Mouse (Mus musculus): ENCODE measurements around the gene Wdr25. TPM values are rescaled to one million over a fixed set of nuclear protein-coding genes. Genes with fewer than 3 reads are reported as not detected.

The Wdr25 gene
- total and polyA plus RNA-seq, 3 experiments = 8.3 to 12.4 (median 10.8) TPM

- in situ Hi-C loops (cut with MboI; ENCODE audit: low pct_ligation_motif_present, low pct_unique_long_range_greater_than_20kb, low sequenced_read_pairs) = no loop called here
- Histone ChIP-seq H3K4me2 (ENCODE audit: insufficient read depth, low read depth, poor library complexity, severe bottlenecking) (no peak overlapping the region), H3K36me3 (replicated peaks in 1 of 2; ENCODE audit: control insufficient read depth in 1 of 2, insufficient read depth in 1 of 2, low read length in 1 of 2) (peaks cover 82 to 96% of the 10 kb centered on the region in 2 experiments), H3K27me3 (replicated peaks) (no peaks in the 10 kb centered on the region), H3K9me3 (replicated peaks; ENCODE audit: low read length) (no peaks in the 10 kb centered on the region), H3K27ac (ENCODE audit: insufficient read depth, low read depth) (no peak overlapping the region), H3K4me3 (replicated peaks in 1 of 3; ENCODE audit: low read depth in 2 of 3, low read length in 2 of 3, poor library complexity in 1 of 3) (no peak overlapping the region), H3K4me1 (ENCODE audit: control insufficient read depth in 1 of 2, insufficient read depth in 2 of 2) (no peaks in the 10 kb centered on the region), H3K79me2 (replicated peaks; ENCODE audit: control insufficient read depth, extremely low read depth, insufficient read depth, poor library complexity, severe bottlenecking) (no peaks in the 10 kb centered on the region), H3K9ac (ENCODE audit: insufficient read depth, low read depth) (no peak overlapping the region)
- no peak for DNase-seq (ENCODE audit: extremely low read depth)
- TF ChIP-seq BHLHE40 (IDR thresholded peaks at IDR 0.05; ENCODE audit: low read depth, low read length) = no peak
- no peak for TF ChIP-seq CHD2 (IDR thresholded peaks at IDR 0.05; ENCODE audit: low read length)
- dilution Hi-C loops (cut with MboI; ENCODE audit: extremely low pct_ligation_motif_present, extremely low pct_unique_long_range_greater_than_20kb, low sequenced_read_pairs) = no loop called here
These were observed 20.3 kb upstream of the Wdr25 start for GRCm38 (mm10) chr12:108873122-108873521.

GRCm38 (mm10) chr12:108879138-108879537 is 14.3 kb upstream of the Wdr25 start:
- H3K36me3 ChIP-seq (replicated peaks in 1 of 2; ENCODE audit: control insufficient read depth in 1 of 2, insufficient read depth in 1 of 2, low read length in 1 of 2) = peaks cover 84 to 98% of the 10 kb centered on the region in 2 experiments
- in situ Hi-C loops (cut with MboI; ENCODE audit: low pct_ligation_motif_present, low pct_unique_long_range_greater_than_20kb, low sequenced_read_pairs) (no loop called here), dilution Hi-C loops (cut with MboI; ENCODE audit: extremely low pct_ligation_motif_present, extremely low pct_unique_long_range_greater_than_20kb, low sequenced_read_pairs) (no loop called here)

GRCm38 (mm10) chr12:108880606-108881005 is 12.8 kb upstream of the Wdr25 start:
- in situ Hi-C loops (cut with MboI; ENCODE audit: low pct_ligation_motif_present, low pct_unique_long_range_greater_than_20kb, low sequenced_read_pairs) (no loop called here), dilution Hi-C loops (cut with MboI; ENCODE audit: extremely low pct_ligation_motif_present, extremely low pct_unique_long_range_greater_than_20kb, low sequenced_read_pairs) (no loop called here)
- no peak overlapping the region for H3K4me2 ChIP-seq (ENCODE audit: insufficient read depth, low read depth, poor library complexity, severe bottlenecking)

More at GRCm38 (mm10) chr12:108879138-108879537, 14.3 kb upstream of the Wdr25 start:
- H3K4me3 ChIP-seq (replicated peaks in 1 of 3; ENCODE audit: low read depth in 2 of 3, low read length in 2 of 3, poor library complexity in 1 of 3) = no peak overlapping the region
- no peak overlapping the region for H3K9ac ChIP-seq (ENCODE audit: insufficient read depth, low read depth)
- no peaks in the 10 kb centered on the region for H3K27me3 ChIP-seq (replicated peaks)
- H3K4me1 ChIP-seq (ENCODE audit: control insufficient read depth in 1 of 2, insufficient read depth in 2 of 2) = no peaks in the 10 kb centered on the region
- H3K4me2 ChIP-seq (ENCODE audit: insufficient read depth, low read depth, poor library complexity, severe bottlenecking) = no peak overlapping the region
- H3K27ac ChIP-seq (ENCODE audit: insufficient read depth, low read depth) = no peak overlapping the region
- no peaks in the 10 kb centered on the region for H3K79me2 ChIP-seq (replicated peaks; ENCODE audit: control insufficient read depth, extremely low read depth, insufficient read depth, poor library complexity, severe bottlenecking)
- no peaks in the 10 kb centered on the region for H3K9me3 ChIP-seq (replicated peaks; ENCODE audit: low read length)
- DNase-seq (ENCODE audit: extremely low read depth) = no peak
- TF ChIP-seq USF1 (IDR thresholded peaks at IDR 0.05; ENCODE audit: low read depth, low read length) (no peak), POLR2A (IDR thresholded peaks at IDR 0.05; ENCODE audit: low read depth, low read length) (no peak), GABPA (IDR thresholded peaks at IDR 0.05; ENCODE audit: insufficient replicate concordance, low read depth, low read length) (no peak), RCOR1 (conservative IDR thresholded peaks at IDR 0.05; ENCODE audit: low read depth, low read length) (no peak), NRF1 (IDR thresholded peaks at IDR 0.05; ENCODE audit: low read depth, low read length) (no peak), BHLHE40 (IDR thresholded peaks at IDR 0.05; ENCODE audit: low read depth, low read length) (no peak), ETS1 (conservative IDR thresholded peaks at IDR 0.05; ENCODE audit: low read depth, low read length) (no peak), PAX5 (IDR thresholded peaks at IDR 0.05; ENCODE audit: low read length) (no peak), SIN3A (IDR thresholded peaks at IDR 0.05; ENCODE audit: low read length) (no peak), MXI1 (IDR thresholded peaks at IDR 0.05; ENCODE audit: low read depth, low read length) (no peak), MAX (IDR thresholded peaks at IDR 0.05; ENCODE audit: low read length) (no peak), MEF2A (IDR thresholded peaks at IDR 0.05; ENCODE audit: borderline replicate concordance, low read depth, low read length) (no peak), E2F4 (IDR thresholded peaks at IDR 0.05; ENCODE audit: insufficient replicate concordance, low read depth, low read length) (no peak), ELF1 (IDR thresholded peaks at IDR 0.05; ENCODE audit: low read depth, low read length) (no peak), EP300 (IDR thresholded peaks at IDR 0.05; ENCODE audit: low read length) (no peak)

More at GRCm38 (mm10) chr12:108880606-108881005, 12.8 kb upstream of the Wdr25 start:
- H3K27ac ChIP-seq (ENCODE audit: insufficient read depth, low read depth) = no peak overlapping the region
- no peaks in the 10 kb centered on the region for H3K4me1 ChIP-seq (ENCODE audit: control insufficient read depth in 1 of 2, insufficient read depth in 2 of 2)
- no peak overlapping the region for H3K9ac ChIP-seq (ENCODE audit: insufficient read depth, low read depth)
- no peak for DNase-seq (ENCODE audit: extremely low read depth)
- no peak for TF ChIP-seq ZKSCAN1 (IDR thresholded peaks at IDR 0.05; ENCODE audit: borderline replicate concordance, low read depth, low read length)
- TF ChIP-seq POLR2A (IDR thresholded peaks at IDR 0.05; ENCODE audit: low read depth, low read length) = no peak
- no peak for TF ChIP-seq POLR2AphosphoS2 (IDR thresholded peaks at IDR 0.05; ENCODE audit: low read depth, low read length)
- no peak for TF ChIP-seq HCFC1 (IDR thresholded peaks at IDR 0.05; ENCODE audit: low read depth, low read length)
- TF ChIP-seq UBTF (IDR thresholded peaks at IDR 0.05; ENCODE audit: low read depth, low read length) = no peak
- no peak for TF ChIP-seq MAFK (IDR thresholded peaks at IDR 0.05; ENCODE audit: insufficient replicate concordance, low read length)
- TF ChIP-seq PAX5 (IDR thresholded peaks at IDR 0.05; ENCODE audit: low read length) = no peak
- TF ChIP-seq BHLHE40 (IDR thresholded peaks at IDR 0.05; ENCODE audit: low read depth, low read length) = no peak
- no peak for TF ChIP-seq CHD1 (IDR thresholded peaks at IDR 0.05; ENCODE audit: low read depth, low read length)
- no peak for TF ChIP-seq EP300 (IDR thresholded peaks at IDR 0.05; ENCODE audit: low read length)
- no peak for TF ChIP-seq MEF2A (IDR thresholded peaks at IDR 0.05; ENCODE audit: borderline replicate concordance, low read depth, low read length)
- TF ChIP-seq ELF1 (IDR thresholded peaks at IDR 0.05; ENCODE audit: low read depth, low read length) = no peak
- TF ChIP-seq USF1 (IDR thresholded peaks at IDR 0.05; ENCODE audit: low read depth, low read length) = no peak
- TF ChIP-seq SIN3A (IDR thresholded peaks at IDR 0.05; ENCODE audit: low read length) = no peak
- TF ChIP-seq JUN (IDR thresholded peaks at IDR 0.05; ENCODE audit: insufficient read depth, low read depth, low read length) = no peak
- no peak for TF ChIP-seq TCF12 (IDR thresholded peaks at IDR 0.05; ENCODE audit: low read depth, low read length)
- TF ChIP-seq KAT2A (IDR thresholded peaks at IDR 0.05; ENCODE audit: insufficient replicate concordance, low read length) = no peak
- no peak for TF ChIP-seq MXI1 (IDR thresholded peaks at IDR 0.05; ENCODE audit: low read depth, low read length)
- no peak for TF ChIP-seq ZC3H11A (IDR thresholded peaks at IDR 0.05; ENCODE audit: low read depth, low read length)
- H3K4me3 ChIP-seq (replicated peaks in 1 of 3; ENCODE audit: low read depth in 2 of 3, low read length in 2 of 3, poor library complexity in 1 of 3) = no peak overlapping the region
- H3K79me2 ChIP-seq (replicated peaks; ENCODE audit: control insufficient read depth, extremely low read depth, insufficient read depth, poor library complexity, severe bottlenecking) = no peaks in the 10 kb centered on the region
- H3K36me3 ChIP-seq (replicated peaks in 1 of 2; ENCODE audit: control insufficient read depth in 1 of 2, insufficient read depth in 1 of 2, low read length in 1 of 2) = peaks cover 84 to 98% of the 10 kb centered on the region in 2 experiments
- H3K27me3 ChIP-seq (replicated peaks) = no peaks in the 10 kb centered on the region
- no peaks in the 10 kb centered on the region for H3K9me3 ChIP-seq (replicated peaks; ENCODE audit: low read length)
